Mouse (Mus musculus) thymus, postnatal 36 days (tissue): Measurements from ENCODE around the gene Nacc1.
A peak's percentile ranks its signal among the peaks of the same experiment; 100 is the strongest.
"Not testable (repeated sequence)": the region's sequence is repeated elsewhere in the genome, so short reads cannot be mapped to it uniquely, and the experiment has no call there.

Experiments
- DNase-seq, 2 experiments: peaks; one replicate each; pipeline ENCODE4 v3.0.0; 2022; ENCODE audit warnings: mixed read lengths in 2 of 2

Nacc1 gene

DNA sequence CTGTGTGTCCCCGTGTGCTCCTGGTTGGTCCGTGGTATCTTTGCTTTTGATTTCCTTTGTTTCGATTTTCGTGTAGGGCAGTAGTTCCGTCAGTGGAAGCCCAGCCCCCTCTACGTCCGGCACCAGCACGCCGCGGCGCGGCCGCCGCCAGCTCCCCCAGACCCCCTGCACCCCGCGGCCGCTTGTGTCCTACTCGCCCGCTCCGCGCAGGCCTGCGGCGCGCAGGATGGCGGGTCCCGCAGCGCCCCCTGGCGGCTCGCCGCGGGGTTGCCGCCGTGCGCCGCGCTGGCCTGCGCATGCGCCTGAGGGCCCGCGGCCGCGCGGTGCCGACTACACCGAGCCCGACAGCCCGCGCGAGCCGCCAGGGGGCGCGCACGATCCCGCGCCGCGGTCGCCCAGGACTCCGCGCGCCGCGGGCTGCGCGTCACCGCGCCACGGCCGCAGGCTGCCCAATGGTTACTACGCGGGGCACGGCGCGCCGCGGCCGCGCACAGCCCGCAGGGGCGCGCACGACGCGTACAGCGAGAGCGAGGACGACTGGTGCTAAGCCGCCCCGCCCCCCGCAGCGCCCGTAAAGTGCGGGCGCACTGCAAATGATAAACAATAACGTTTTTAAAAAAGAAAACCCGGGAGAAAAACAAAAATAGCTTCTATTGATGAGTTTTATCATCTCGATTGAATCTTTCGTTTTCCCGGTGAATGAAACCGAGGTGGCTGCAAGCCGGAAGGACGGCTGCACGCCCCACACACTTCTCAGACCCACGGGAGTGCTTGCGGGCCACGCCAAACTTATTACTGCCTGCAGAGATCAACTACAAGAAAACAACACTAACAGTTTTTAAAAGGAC lies 48.3 kb downstream of the Nacc1 start:
- peak; percentile 91 to 93 for DNase-seq

DNA sequence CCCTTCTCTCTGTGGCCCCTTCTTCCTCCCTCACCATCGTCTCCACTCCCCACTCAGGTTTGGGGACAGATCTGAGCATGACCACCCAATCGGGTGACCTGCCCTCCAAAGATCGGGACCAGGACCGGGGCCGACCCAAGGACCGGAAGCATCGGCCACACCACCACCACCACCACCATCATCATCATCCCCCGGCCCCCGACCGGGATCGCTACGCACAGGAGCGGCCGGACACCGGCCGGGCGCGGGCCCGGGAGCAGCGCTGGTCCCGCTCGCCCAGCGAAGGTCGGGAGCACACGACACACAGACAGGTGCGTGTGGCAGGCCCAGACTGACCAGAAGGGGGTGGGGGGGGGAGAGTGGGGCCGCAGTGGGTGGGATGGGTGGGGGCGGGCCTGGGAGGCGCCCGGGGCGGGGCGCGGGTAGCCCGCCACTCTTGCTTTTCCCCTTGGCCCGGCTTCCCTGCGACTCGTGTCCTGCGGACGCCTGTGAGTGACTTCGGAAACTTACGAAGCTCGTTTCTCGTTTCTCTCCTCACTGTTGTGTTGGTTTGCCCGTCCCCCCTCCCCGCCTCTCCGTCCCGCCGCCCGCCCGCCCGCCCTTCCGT lies 49.0 kb downstream of the Nacc1 start:
- DNase-seq = peak; percentile 35 to 62

- peak; percentile 36 to 54 for DNase-seq
Observed at GRCm38 (mm10) chr8:84637946-84638554, 49.6 kb downstream of the Nacc1 start.

DNA sequence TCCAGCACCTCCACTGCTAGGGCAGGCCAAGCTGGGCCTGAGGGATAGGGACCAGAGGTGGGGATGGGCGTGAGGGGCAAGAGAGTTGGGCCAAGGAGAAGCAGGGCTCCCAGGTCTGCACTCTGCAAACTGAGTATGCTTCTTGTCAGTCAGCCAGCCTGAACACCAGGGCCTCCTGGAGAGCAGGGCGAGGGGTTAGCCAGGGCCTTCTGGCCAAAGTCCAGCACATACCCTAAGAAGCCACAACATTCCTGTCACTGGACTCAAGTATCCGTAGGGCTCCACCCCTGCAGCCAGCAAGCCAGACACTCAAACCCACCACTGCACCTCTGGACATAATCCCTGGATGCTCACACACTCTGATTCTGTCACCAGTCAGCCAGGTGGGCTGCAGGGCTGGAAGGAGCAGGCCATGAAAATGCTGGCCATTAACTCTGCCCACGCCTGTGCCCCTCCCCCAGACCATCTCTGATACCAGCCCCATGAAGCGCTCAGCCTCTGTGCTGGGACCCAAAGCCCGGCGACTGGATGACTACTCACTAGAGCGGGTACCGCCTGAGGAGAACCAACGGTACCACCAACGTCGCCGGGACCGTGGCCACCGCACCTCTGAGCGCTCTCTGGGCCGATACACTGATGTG lies 51.5 kb downstream of the Nacc1 start:
- DNase-seq = no peak

GRCm38 (mm10) chr8:84635397-84636050 lies 52.1 kb downstream of the Nacc1 start:
- DNase-seq = no peak

- DNase-seq = no peak
Observed at GRCm38 (mm10) chr8:84634849-84635304, 52.8 kb downstream of the Nacc1 start.

DNA sequence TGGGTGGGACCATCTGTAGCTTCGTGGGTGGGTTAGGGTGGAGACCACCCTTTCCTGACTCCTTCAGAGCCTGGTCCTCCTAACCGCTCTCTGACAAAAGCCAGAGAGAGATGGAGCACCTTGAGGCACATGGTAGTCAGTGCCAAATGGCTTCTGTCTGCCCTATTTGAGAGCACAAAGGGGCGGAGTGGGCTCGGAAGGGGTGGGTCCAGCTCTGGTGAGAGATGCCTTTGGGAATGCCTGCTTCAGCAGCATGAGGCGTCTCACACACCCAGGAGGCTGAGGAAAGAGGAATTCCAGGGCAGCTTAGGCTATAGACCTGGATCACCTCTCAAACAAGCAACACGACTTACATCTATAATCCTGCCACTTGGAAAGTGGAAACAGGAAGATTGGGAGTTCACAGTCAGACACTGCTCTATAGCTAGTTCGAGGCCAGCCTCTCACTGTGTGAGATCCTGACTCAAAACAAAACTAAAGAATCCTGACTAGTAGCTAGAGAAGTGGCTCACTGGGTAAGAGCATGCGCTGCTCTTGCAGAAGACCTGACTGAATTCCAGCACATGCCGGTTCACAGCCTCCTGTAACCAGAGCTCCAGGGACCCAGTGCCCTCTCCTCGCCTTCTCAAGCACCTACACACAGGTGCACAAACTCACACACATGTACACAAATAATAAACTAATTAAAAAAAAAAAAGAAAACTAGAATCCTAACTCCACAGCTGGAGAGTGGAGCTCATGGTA lies 53.6 kb downstream of the Nacc1 start:
- DNase-seq = no peak

DNA sequence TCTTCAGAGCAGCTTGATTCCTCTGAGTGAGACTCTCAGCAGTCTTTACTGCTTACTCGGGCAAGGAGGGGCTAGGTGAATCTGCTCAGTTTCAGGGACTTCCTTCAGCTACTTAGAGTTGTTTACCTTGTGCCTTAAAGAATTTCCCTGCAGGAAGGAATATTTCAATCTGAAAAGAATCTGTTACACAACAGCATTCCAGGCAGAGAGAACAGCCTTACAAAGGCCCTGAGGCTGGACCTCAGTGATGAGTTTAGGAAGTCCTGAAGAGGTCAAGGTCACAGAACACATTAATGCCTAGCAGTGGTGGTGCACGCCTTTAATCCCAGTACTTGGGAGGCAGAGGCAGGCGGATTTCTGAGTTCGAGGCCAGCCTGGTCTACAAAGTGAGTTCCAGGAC lies 55.8 kb downstream of the Nacc1 start:
- DNase-seq = no peak

GRCm38 (mm10) chr8:84630145-84630544 lies 57.5 kb downstream of the Nacc1 start:
- no peak for DNase-seq

- no peak for DNase-seq
Observed at GRCm38 (mm10) chr8:84629586-84629985, 58.1 kb downstream of the Nacc1 start.

DNA sequence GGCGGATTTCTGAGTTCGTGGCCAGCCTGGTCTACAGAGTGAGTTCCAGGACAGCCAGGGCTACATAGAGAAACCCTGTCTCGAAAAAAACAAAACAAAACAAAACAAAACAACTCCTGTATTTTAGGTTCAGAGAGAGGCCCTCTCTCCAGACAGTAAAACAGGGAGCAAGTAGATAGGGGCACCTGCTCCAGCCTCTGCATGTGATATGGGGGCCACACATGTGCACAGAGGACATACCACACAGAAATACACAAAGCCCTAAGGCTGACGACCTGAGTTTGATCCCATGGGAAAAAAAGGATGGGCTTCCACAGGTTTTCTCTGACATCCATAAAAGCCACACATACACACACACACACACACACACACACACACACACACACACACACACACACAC lies 64.2 kb downstream of the Nacc1 start:
- DNase-seq = not testable (repeated sequence)

DNA sequence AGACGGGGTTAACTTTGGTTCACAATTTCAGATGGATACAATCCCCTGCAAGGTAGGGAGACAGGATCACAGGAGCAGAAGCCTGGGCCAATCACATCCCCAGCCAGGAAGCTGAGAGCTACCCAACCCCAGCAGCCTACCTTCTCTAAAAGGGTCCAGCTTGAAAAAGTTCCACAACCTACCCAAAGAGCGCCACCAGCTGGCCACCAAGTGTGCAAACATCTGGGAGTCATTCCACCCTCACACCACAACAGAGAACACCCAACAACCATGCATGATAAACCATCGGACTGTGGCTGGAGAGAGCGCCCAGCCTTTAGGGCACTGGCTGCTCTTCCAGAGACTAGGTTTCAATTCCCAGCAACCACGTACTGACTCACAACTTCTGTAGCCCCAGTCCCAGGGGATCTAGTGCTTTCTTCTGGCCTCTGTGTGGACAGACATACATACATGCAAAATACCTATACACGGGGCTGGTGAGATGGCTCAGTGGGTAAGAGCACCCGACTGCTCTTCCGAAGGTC lies 66.5 kb downstream of the Nacc1 start:
- DNase-seq = no peak
